Mouse (Mus musculus): ENCODE data around the gene Psmb5. TPM values are rescaled to one million over a fixed set of nuclear protein-coding genes. Genes with fewer than 3 reads are reported as not detected.

Psmb5 gene
- total RNA-seq, 1 experiment, result 202 TPM

- H3K9me3 ChIP-seq (ENCODE audit: control insufficient read depth, insufficient read depth, low read depth, low read length), result no peaks in the 10 kb centered on the region
- no peak for DNase-seq (ENCODE audit: low read depth, low spot score)
- TF ChIP-seq ZC3H11A (IDR thresholded peaks at IDR 0.05; ENCODE audit: borderline replicate concordance, low read depth, low read length) (no peak), HCFC1 (IDR thresholded peaks at IDR 0.05; ENCODE audit: borderline replicate concordance, insufficient read depth, low read length) (no peak), CHD2 (IDR thresholded peaks at IDR 0.05; ENCODE audit: low read depth, low read length) (no peak), ZNF384 (IDR thresholded peaks at IDR 0.05; ENCODE audit: low read depth, low read length) (no peak), MAFK (IDR thresholded peaks at IDR 0.05; ENCODE audit: insufficient read depth, low read depth, low read length) (no peak)
- no peak overlapping the region for H3K27ac ChIP-seq (ENCODE audit: insufficient read depth, low read depth, low read length, poor library complexity, severe bottlenecking)
- no peak overlapping the region for H3K9ac ChIP-seq (ENCODE audit: insufficient read depth, low read depth, low read length, poor library complexity, severe bottlenecking)
- H3K36me3 ChIP-seq (ENCODE audit: control insufficient read depth, insufficient read depth, low read length, poor library complexity, severe bottlenecking), result peaks cover 11% of the 10 kb centered on the region
- peaks cover 0 to 7% of the 10 kb centered on the region in 2 experiments; a peak in 1 of 4 replicates for H3K4me1 ChIP-seq (ENCODE audit: control insufficient read depth in 2 of 2, insufficient read depth in 2 of 2, low read length in 2 of 2, poor library complexity in 1 of 2)
- H3K4me3 ChIP-seq (ENCODE audit: insufficient read depth in 1 of 2, low read depth in 1 of 2, low read length in 2 of 2, poor library complexity in 1 of 2, severe bottlenecking in 1 of 2), result no peak overlapping the region
- in situ Hi-C loops (cut with MboI; ENCODE audit: low sequenced_read_pairs in 2 of 2, unreplicated experiment in 2 of 2), result loop anchor here in 1 of 2 experiments (25.0 kb wide), 1 partner anchor 576 kb away; no protein-coding TSS in a partner anchor
Measured at GRCm38 (mm10) chr14:54638210-54638609, 20.4 kb upstream of the Psmb5 start.

GRCm38 (mm10) chr14:54636954-54637353, 19.1 kb upstream of the Psmb5 start:
- no peak overlapping the region for H3K27ac ChIP-seq (ENCODE audit: insufficient read depth, low read depth, low read length, poor library complexity, severe bottlenecking)
- no peak for TF ChIP-seq CHD2 (IDR thresholded peaks at IDR 0.05; ENCODE audit: low read depth, low read length)
- no peak for TF ChIP-seq HCFC1 (IDR thresholded peaks at IDR 0.05; ENCODE audit: borderline replicate concordance, insufficient read depth, low read length)
- TF ChIP-seq ZC3H11A (IDR thresholded peaks at IDR 0.05; ENCODE audit: borderline replicate concordance, low read depth, low read length), result no peak
- no peak for TF ChIP-seq MAFK (IDR thresholded peaks at IDR 0.05; ENCODE audit: insufficient read depth, low read depth, low read length)
- TF ChIP-seq ZNF384 (IDR thresholded peaks at IDR 0.05; ENCODE audit: low read depth, low read length), result no peak
- peak overlapping the region; percentile 12; the same call in 1 of the 2 replicates for H3K9ac ChIP-seq (ENCODE audit: insufficient read depth, low read depth, low read length, poor library complexity, severe bottlenecking)
- DNase-seq (ENCODE audit: low read depth, low spot score), result peak; percentile 58
- in situ Hi-C loops (cut with MboI; ENCODE audit: low sequenced_read_pairs in 2 of 2, unreplicated experiment in 2 of 2), result loop anchor here in 1 of 2 experiments (25.0 kb wide), 1 partner anchor 575 kb away; no protein-coding TSS in a partner anchor
- H3K4me3 ChIP-seq (ENCODE audit: insufficient read depth in 1 of 2, low read depth in 1 of 2, low read length in 2 of 2, poor library complexity in 1 of 2, severe bottlenecking in 1 of 2), result no peak overlapping the region
- H3K4me1 ChIP-seq (ENCODE audit: control insufficient read depth in 2 of 2, insufficient read depth in 2 of 2, low read length in 2 of 2, poor library complexity in 1 of 2), result peaks cover 0 to 9% of the 10 kb centered on the region in 2 experiments; a peak in 1 of 4 replicates
- peaks cover 4% of the 10 kb centered on the region; the same call in 1 of the 2 replicates for H3K36me3 ChIP-seq (ENCODE audit: control insufficient read depth, insufficient read depth, low read length, poor library complexity, severe bottlenecking)
- no peaks in the 10 kb centered on the region for H3K9me3 ChIP-seq (ENCODE audit: control insufficient read depth, insufficient read depth, low read depth, low read length)

GRCm38 (mm10) chr14:54634182-54634581, 16.4 kb upstream of the Psmb5 start:
- Histone ChIP-seq H3K36me3 (ENCODE audit: control insufficient read depth, insufficient read depth, low read length, poor library complexity, severe bottlenecking) (peaks cover 4% of the 10 kb centered on the region; the same call in 1 of the 2 replicates), H3K4me3 (ENCODE audit: insufficient read depth in 1 of 2, low read depth in 1 of 2, low read length in 2 of 2, poor library complexity in 1 of 2, severe bottlenecking in 1 of 2) (no peak overlapping the region), H3K9me3 (ENCODE audit: control insufficient read depth, insufficient read depth, low read depth, low read length) (no peaks in the 10 kb centered on the region), H3K27ac (ENCODE audit: insufficient read depth, low read depth, low read length, poor library complexity, severe bottlenecking) (no peak overlapping the region), H3K9ac (ENCODE audit: insufficient read depth, low read depth, low read length, poor library complexity, severe bottlenecking) (no peak overlapping the region), H3K4me1 (ENCODE audit: control insufficient read depth in 2 of 2, insufficient read depth in 2 of 2, low read length in 2 of 2, poor library complexity in 1 of 2) (peaks cover 0 to 11% of the 10 kb centered on the region in 2 experiments; a peak in 1 of 4 replicates)
- TF ChIP-seq CHD2 (IDR thresholded peaks at IDR 0.05; ENCODE audit: low read depth, low read length) (no peak), ZNF384 (IDR thresholded peaks at IDR 0.05; ENCODE audit: low read depth, low read length) (no peak), MAFK (IDR thresholded peaks at IDR 0.05; ENCODE audit: insufficient read depth, low read depth, low read length) (no peak), HCFC1 (IDR thresholded peaks at IDR 0.05; ENCODE audit: borderline replicate concordance, insufficient read depth, low read length) (no peak), ZC3H11A (IDR thresholded peaks at IDR 0.05; ENCODE audit: borderline replicate concordance, low read depth, low read length) (no peak)
- in situ Hi-C loops (cut with MboI; ENCODE audit: low sequenced_read_pairs in 2 of 2, unreplicated experiment in 2 of 2), result loop anchor here in 1 of 2 experiments (25.0 kb wide), 1 partner anchor 572 kb away; no protein-coding TSS in a partner anchor
- no peak for DNase-seq (ENCODE audit: low read depth, low spot score)

GRCm38 (mm10) chr14:54632252-54632651, 14.4 kb upstream of the Psmb5 start:
- H3K4me3 ChIP-seq (ENCODE audit: insufficient read depth in 1 of 2, low read depth in 1 of 2, low read length in 2 of 2, poor library complexity in 1 of 2, severe bottlenecking in 1 of 2), result peak overlapping the region; percentile 66 to 84
- no peaks in the 10 kb centered on the region for H3K9me3 ChIP-seq (ENCODE audit: control insufficient read depth, insufficient read depth, low read depth, low read length)
- DNase-seq (ENCODE audit: low read depth, low spot score), result no peak
- H3K4me1 ChIP-seq (ENCODE audit: control insufficient read depth in 2 of 2, insufficient read depth in 2 of 2, low read length in 2 of 2, poor library complexity in 1 of 2), result peaks cover 0 to 10% of the 10 kb centered on the region in 2 experiments; a peak in 1 of 4 replicates
- no peak overlapping the region for H3K27ac ChIP-seq (ENCODE audit: insufficient read depth, low read depth, low read length, poor library complexity, severe bottlenecking)
- H3K36me3 ChIP-seq (ENCODE audit: control insufficient read depth, insufficient read depth, low read length, poor library complexity, severe bottlenecking), result peaks cover 4% of the 10 kb centered on the region; the same call in 1 of the 2 replicates
- in situ Hi-C loops (cut with MboI; ENCODE audit: low sequenced_read_pairs in 2 of 2, unreplicated experiment in 2 of 2), result loop anchor here in 1 of 2 experiments (25.0 kb wide), 1 partner anchor 570 kb away; no protein-coding TSS in a partner anchor
- TF ChIP-seq HCFC1 (IDR thresholded peaks at IDR 0.05; ENCODE audit: borderline replicate concordance, insufficient read depth, low read length) (peak; percentile 24; the same call in 1 of the 2 replicates), ZNF384 (IDR thresholded peaks at IDR 0.05; ENCODE audit: low read depth, low read length) (no peak), MAFK (IDR thresholded peaks at IDR 0.05; ENCODE audit: insufficient read depth, low read depth, low read length) (no peak), ZC3H11A (IDR thresholded peaks at IDR 0.05; ENCODE audit: borderline replicate concordance, low read depth, low read length) (no peak), CHD2 (IDR thresholded peaks at IDR 0.05; ENCODE audit: low read depth, low read length) (no peak)
- peak overlapping the region; percentile 73 for H3K9ac ChIP-seq (ENCODE audit: insufficient read depth, low read depth, low read length, poor library complexity, severe bottlenecking)

Data from ES-E14 (cell line).